Mouse (Mus musculus) CH12.LX (cell line): ENCODE data around the gene Gm14085.
"Not testable (repeated sequence)": the region's sequence is repeated elsewhere in the genome, so short reads cannot be mapped to it uniquely, and the experiment has no call there.

Experiments
- CHD2 ChIP-seq: IDR thresholded peaks from 2 replicates; pipeline ENCODE4 v1.6.1; 2011; ENCODE audit warnings: low read length, improper control_type of control experiment
- CTCF ChIP-seq, 2 experiments: IDR thresholded peaks in 1 of 2; conservative IDR thresholded peaks in 1 of 2; 2 replicates each; pipeline ENCODE4 v1.5.1; 2011 to 2012; ENCODE audit warnings: low read depth in 2 of 2, low read length in 2 of 2, improper control_type of control experiment in 1 of 2, inconsistent platforms in 1 of 2, mild to moderate bottlenecking in 1 of 2, moderate library complexity in 1 of 2
- EP300 ChIP-seq: IDR thresholded peaks from 2 replicates; pipeline ENCODE4 v1.6.1; 2011; ENCODE audit warnings: low read length, improper control_type of control experiment
- POLR2A ChIP-seq: IDR thresholded peaks from 2 replicates; pipeline ENCODE4 v1.6.1; 2011; ENCODE audit warnings: low read depth, mild to moderate bottlenecking, improper control_type of control experiment, low read length
- POLR2AphosphoS2 ChIP-seq: IDR thresholded peaks from 2 replicates; pipeline ENCODE4 v1.6.1; 2011; ENCODE audit warnings: low read depth, low read length, improper control_type of control experiment
- SMC3 ChIP-seq: IDR thresholded peaks from 2 replicates; pipeline ENCODE4 v1.6.1; 2011; ENCODE audit warnings: low read depth, low read length, improper control_type of control experiment
- USF1 ChIP-seq: IDR thresholded peaks from 2 replicates; pipeline ENCODE4 v1.6.1; 2014; ENCODE audit warnings: low read depth, mild to moderate bottlenecking, inconsistent platforms, low read length, improper control_type of control experiment
- ZKSCAN1 ChIP-seq: IDR thresholded peaks from 2 replicates; pipeline ENCODE4 v1.6.1; 2012; ENCODE audit warnings: low read depth, inconsistent platforms, low read length, improper control_type of control experiment, borderline replicate concordance
- ZNF384 ChIP-seq: IDR thresholded peaks from 2 replicates; pipeline ENCODE4 v1.6.1; 2012; ENCODE audit warnings: low read depth, low read length, improper control_type of control experiment, inconsistent platforms

DNA sequence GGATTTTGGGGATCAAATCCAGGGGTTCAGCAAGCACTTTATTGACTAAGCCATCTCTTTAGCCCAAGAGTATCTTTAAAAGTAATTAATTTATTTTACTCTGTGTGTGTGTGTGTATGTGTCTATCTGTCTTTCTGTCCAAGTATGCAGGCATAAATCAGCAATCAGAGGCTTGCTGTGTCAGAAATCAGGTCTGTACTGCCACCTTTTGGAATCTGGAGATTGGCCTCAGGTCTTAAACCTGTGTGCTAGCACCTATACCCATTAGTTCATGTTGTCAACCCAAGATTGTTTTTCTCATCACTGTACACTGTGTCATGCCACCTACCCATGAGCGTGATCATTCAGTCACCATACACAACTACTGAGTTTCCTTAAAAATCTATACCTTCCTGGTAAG lies 45.0 kb downstream of the Gm14085 start:
- TF ChIP-seq ZKSCAN1, ZNF384, USF1, POLR2AphosphoS2, POLR2A, CHD2, EP300: not testable (repeated sequence)
- peak; percentile 22; the same call in 1 of the 2 replicates for TF ChIP-seq SMC3
- peak in 1 of 2 experiments; percentile 38; a peak in 2 of 4 replicates for TF ChIP-seq CTCF (conservative IDR thresholded peaks at IDR 0.05 in 1 of 2, IDR thresholded peaks at IDR 0.05 in 1 of 2; ENCODE audit: low read depth in 2 of 2, low read length in 2 of 2)
